Mouse (Mus musculus): Measurements from ENCODE around the gene Clca3a2. TPM values are rescaled to one million over a fixed set of nuclear protein-coding genes. Genes with fewer than 3 reads are reported as not detected.
A peak's percentile ranks its signal among the peaks of the same experiment; 100 is the strongest.
"Not testable (repeated sequence)": the region's sequence is repeated elsewhere in the genome, so short reads cannot be mapped to it uniquely, and the experiment has no call there.

The Clca3a2 gene
- not detected for total RNA-seq (2021)

GRCm38 (mm10) chr3:144819219-144819618, at the start of gene Clca3a2:
Gene Clca3a2 (minus strand): TSS chr3:144819494.
- DNase-seq, result not testable (repeated sequence)

GRCm38 (mm10) chr3:144849584-144849983, 30.3 kb upstream of the Clca3a2 start:
- no peak for DNase-seq

DNA sequence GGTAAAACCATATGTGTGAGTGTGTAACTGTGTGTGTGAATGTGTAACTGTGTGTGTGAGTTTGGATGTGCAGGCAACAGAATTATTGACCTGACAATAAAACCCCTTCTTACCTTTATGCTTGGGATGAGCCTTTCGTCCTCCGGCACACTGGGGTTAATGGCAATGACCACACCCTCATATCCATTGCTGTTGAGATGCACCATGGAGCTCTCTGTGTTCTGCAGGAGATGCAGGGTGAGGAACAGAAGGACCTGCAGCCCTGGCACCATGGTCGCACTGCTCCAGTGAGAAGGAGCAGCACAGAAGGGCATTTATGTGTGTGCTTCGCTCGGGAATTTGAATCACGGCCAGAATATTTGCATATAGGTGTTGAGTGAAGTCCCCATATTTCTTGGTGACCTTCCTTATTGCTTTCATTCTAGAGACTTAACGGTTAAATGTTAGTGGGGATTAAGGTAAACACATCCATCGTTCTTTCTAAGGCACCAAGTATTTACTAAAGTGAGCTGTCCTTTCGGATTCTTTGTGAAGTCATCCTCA, 29.8 kb upstream of the Clca3a2 start, which contains the start of gene Clca3b:
Clca3b (minus strand) TSS at position 344 of the 543 bp plus-strand sequence.
- not testable (repeated sequence) for DNase-seq

DNA sequence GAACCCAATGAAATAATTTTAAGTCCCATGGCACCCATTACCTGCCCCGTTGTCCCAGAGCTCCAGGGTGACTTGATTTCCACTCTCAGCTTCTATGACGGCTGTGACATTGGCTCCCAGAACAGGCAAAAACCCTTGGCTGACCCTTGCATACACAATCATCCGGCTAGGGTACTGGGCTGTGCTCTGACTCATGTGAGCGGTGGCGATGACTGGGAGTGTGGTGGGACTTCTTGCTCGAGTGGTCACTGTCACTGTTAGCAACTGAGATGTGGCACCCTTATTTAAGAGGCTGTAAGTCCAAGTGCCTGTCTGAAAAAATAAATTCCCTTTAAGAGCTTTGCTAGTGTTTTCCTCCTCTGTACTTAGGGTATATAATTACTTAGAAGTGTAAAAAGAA, 8.0 kb upstream of the Clca3a2 start:
- no peak for DNase-seq

DNA sequence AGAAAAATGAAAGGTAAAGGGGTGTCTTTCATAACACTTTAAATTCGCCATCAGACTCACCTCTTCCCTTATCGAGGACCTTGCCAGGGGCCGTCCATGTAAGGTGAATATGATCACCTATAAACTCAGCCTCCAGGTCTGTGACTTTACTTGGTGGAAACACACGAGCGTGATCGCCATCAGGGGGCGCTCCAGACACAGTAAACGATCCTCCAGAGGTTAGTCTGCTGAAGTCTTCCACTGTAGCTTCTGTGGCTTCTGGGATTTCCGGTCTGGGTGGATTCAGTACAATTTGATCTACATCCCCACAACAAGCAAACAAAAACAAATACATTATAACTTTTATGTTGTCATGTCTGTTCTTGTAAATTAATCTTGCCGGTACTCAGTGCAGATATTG, 5.9 kb upstream of the Clca3a2 start:
- DNase-seq, result peak; percentile 72 to 80

DNA sequence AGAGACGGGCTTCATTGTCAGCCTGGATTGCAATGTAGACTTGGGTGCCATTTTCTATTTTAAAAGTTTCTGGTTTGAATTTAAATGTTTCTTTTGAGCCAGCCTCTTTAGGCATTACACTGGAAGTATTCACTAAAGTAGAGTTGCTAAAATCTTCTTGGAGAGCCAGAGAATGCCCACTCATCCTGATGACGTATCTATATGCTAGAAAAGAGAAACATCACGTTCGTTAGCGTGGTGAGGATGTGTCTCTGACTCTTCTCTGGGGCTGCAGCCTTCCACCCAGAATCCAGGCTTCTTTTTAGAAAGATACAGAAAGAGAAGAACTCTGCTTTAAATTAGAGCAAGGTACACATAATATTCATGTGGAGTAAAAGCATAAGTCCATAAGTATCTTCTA, 4.0 kb upstream of the Clca3a2 start:
- no peak for DNase-seq

- DNase-seq, result no peak
These were observed 1.3 kb upstream of the Clca3a2 start for GRCm38 (mm10) chr3:144820632-144821031.

- DNase-seq, result not testable (repeated sequence)
These were observed 6.0 kb downstream of the Clca3a2 start for GRCm38 (mm10) chr3:144813336-144813735.

- DNase-seq, result no peak
These were observed 7.5 kb downstream of the Clca3a2 start for GRCm38 (mm10) chr3:144811821-144812220.

GRCm38 (mm10) chr3:144808153-144808925, 11.0 kb downstream of the Clca3a2 start:
- not testable (repeated sequence) for DNase-seq

GRCm38 (mm10) chr3:144806626-144807025, 12.7 kb downstream of the Clca3a2 start:
- not testable (repeated sequence) for DNase-seq

GRCm38 (mm10) chr3:144801861-144802260, 17.4 kb downstream of the Clca3a2 start:
- no peak for DNase-seq

DNA sequence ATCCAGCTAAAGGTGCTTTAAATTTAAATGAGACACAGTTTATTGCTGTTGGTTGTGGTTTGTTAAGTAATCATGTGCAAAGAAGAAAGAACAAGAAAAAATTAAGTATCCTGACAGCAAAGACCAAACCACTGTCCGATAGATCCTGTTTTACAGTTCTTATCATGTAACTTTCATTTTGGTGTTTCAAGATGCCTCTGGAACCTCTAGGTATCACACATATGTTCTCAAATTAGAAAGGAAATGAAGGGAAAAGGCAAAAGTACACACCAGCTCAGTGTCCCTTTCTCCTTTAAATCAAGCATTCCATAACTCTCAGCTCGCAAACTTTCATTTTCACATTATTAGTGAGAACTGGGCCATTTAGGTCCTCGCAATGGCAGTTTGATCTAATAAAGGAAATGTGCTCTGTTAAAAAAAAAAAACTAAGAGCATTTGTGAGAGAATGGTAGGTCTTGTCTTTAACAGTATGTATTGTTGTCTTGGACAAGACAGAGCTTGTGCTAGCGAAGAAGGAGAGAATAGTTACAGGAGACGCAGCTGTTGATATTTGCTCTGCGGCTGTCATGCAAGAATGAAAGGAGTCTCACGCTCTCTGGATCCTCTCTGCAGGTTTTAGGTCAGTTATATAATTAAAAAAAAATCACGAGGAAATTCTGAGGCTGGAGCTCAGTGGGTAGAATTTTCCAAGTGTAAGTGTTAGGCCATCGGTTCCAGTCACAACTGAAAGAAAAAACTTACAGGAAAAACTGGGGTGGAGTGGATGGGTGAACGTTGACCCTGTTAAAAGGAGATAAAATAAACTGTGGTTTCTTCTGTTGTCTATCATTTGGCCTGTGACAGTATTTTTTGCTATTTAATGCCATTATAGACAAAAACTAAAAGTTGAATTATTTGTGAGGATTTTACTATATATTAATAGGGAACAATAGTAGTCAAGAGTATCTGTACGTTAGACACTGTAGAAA, 33.8 kb downstream of the Clca3a2 start:
- no peak for DNase-seq

DNA sequence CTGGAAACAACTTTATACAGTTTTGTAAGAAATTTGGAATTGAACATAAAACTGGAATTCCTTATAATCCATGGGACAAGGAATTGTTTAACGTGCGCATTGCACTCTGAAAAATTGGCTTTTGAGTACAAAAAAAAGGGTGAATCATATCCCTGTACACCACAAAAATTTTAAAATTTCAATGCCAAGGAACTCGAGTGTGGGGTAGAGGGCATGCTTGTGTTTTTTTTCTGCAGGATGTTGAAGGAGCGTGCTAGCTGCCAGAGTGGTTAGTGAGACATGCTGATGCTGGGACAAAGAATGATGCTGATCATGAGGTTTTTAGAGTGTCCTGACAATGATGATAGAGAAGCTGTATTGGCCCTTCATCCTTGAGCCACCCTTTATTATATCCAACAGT, 54.1 kb downstream of the Clca3a2 start:
- no peak for DNase-seq

- DNase-seq, result no peak
These were observed 57.8 kb downstream of the Clca3a2 start for GRCm38 (mm10) chr3:144761454-144761853.

DNA sequence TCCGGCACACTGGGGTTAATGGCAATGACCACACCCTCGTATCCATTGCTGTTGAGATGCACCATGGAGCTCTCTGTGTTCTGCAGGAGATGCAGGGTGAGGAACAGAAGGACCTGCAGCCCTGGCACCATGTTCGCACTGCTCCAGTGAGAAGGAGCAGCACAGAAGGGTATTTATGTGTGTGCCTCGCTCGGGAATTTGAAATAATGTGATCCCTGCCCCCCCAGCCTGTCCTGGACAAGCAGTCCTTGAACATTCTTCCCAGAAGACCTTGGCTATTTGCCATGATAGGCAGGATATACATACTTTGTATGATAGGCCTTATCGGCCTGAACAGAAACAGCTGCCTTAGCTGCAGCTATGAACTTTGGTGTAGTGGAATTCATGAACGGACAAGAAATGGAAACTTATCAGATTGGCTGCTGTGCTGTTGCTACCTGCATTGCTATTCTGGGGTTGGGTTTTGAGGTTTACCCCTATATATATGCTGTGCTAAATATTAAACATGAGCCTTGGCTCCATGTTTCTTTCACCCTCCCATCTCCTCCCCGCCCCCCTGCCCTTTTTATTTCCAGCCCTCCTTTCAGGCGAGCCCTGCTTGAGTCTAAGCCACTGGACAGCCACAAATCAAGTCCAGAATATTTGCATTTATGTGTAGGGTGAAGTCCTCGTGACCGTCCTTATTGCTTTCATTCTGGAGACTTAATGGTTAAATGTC, 58.5 kb downstream of the Clca3a2 start, which contains the start of gene Clca3a1:
Clca3a1 (minus strand) TSS at position 386 of the 718 bp plus-strand sequence.
- no peak for DNase-seq

DNA sequence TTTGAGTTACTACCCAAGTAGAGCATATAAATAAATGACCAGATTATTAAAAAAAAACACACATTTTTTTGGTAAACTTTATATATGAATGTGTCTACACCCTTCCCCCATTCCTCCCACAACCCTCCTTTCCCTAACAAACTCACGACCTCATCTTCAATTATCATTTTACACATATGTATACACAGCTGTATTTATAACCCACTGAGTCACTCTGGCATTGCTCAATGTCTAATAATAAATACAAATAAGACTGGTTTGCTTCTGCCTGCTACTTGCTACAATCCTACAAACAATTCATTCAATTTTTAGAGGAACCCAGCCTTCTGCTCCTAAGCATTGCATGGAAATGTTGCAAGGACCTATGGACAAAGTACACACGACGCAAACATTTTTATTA, 59.6 kb downstream of the Clca3a2 start:
- DNase-seq, result no peak

DNA sequence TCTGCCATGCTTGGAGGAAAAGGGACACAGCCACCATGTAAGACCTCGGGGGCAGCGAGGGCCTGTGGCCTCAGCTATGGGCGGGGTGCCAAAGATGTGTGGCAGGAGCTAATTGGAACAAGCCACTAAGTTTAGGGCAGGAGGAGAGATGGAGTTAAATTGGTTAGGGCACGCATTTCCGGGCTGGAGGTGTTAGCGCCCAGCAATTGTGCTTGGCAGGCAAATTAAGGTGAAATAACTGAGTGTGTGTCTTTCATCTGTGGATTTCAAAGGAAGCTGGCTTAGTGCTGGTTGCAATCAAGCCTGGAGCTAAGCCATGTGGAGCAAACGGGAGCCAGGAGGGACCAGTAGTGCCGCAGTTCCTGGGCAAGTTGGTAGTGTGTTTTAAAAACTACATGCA, 63.2 kb downstream of the Clca3a2 start:
- DNase-seq, result not testable (repeated sequence)

- DNase-seq, result no peak
These were observed 66.2 kb downstream of the Clca3a2 start for GRCm38 (mm10) chr3:144753120-144753519.

DNA sequence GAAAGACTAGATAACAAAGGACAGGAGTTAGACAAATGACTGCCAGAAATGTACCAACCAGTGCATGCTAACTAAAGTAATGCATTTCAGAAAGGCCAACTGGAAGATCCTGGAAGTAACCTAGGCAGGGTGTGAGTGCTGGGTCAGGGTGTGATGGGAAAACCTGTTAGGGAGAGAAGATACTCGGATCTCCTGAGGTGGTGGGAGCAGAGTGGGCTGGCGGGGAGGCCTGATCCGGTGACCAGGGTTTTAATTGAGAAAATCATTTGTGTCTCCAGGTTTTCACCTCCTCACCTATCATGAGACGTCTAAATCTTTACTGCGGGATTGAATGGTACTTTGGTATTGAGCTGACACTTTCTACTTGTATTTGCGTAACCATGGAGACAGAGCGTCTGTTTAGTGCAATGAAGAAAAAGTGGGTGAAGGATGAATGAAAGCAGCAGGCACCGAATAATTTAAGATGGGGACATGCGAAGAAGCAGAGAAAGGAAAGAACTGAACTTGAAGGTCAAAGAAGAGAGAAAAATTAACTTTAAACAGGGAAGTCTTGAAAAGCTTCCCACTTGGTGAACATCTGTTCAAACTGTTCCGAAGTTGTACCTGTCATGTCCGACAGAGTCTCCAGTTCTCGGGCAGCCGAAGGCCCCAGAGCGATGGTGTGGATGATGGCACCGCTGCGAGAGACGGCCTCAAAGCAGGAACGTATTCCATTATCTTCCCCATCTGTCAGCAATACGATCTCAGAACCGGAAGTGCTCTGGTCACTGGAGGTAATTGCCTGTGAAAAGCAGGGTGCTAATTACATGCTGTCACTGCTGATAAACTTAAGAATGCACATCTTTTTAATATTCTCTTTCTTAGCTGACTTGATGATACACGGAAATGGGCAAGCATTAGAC, 70.0 kb downstream of the Clca3a2 start:
- not testable (repeated sequence) for DNase-seq

GRCm38 (mm10) chr3:144747706-144748105, 71.6 kb downstream of the Clca3a2 start:
- not testable (repeated sequence) for DNase-seq

All from layer of hippocampus, postnatal 36 days (tissue).